Mouse (Mus musculus): Measurements from ENCODE around the gene Gm10842.
A peak's percentile ranks its signal among the peaks of the same experiment; 100 is the strongest.

Gm10842 gene

GRCm38 (mm10) chr11:105153068-105153833 is 6.6 kb downstream of the Gm10842 start:
- peak; percentile 71 to 81 for DNase-seq

DNA sequence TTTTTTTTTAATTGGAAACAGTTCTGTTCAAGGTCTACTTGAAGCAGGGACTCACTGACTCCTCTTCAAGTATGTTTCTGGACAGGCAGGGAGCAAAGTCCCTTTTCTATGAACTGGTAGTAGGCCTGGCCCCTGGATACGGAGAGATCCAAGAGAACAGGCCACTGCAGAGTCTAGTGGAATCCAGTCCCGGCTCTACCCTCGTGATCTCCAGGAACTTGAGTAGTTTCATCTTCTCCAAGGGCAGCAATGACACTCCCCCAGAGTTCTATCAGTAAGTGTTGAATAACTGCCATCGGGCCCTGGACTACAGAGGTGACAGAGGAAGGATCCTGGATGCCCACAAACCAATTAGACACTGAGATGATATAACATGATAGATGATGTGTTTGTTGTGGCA is 9.2 kb downstream of the Gm10842 start:
- DNase-seq = peak in 1 of 2 experiments; percentile 50

DNA sequence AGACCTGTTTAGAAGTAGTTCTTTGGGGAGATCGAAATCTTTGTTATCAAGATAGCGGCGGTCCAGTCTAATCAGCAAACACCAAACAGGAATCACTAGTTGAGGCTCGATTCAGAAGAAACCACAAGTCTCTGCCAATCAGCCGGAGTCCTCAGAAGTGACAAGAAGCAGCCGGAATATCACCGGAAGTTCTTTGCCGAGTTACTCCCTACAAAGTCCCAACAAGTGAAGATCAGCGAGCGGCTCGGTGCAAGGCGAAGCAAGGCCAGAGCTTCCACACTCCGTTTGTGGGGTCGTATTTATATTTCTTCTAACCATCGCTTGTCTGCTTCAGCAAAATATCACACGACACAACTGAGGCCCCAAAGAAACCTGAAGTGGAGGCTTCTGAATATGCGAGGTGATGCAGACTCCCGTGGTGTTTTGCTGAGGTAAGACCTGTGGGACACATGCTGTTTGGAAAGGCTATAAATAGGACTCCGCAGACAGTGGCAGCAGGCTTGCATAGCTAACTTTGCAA is 10.1 kb downstream of the Gm10842 start:
- DNase-seq = peak in 1 of 2 experiments; percentile 18

DNA sequence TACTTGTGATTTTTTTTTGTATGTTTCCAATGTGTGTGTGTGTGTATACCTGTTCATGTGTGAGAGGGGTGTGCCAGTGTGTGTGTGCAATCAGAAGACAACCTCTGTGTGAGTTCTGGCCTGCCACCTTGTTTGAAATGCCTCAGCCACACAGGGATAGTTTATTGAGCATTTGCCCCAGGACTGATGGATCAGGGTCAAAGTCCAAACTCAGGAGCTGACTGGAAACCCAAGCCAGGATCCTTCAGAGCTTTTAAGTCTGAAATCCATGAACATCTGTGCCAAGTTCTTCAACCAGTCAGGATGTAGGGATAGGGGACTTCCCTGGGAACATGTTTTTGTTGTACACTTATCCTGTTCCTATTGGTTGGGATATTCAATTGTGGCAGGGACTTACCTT is 11.4 kb downstream of the Gm10842 start:
- no peak for DNase-seq

DNA sequence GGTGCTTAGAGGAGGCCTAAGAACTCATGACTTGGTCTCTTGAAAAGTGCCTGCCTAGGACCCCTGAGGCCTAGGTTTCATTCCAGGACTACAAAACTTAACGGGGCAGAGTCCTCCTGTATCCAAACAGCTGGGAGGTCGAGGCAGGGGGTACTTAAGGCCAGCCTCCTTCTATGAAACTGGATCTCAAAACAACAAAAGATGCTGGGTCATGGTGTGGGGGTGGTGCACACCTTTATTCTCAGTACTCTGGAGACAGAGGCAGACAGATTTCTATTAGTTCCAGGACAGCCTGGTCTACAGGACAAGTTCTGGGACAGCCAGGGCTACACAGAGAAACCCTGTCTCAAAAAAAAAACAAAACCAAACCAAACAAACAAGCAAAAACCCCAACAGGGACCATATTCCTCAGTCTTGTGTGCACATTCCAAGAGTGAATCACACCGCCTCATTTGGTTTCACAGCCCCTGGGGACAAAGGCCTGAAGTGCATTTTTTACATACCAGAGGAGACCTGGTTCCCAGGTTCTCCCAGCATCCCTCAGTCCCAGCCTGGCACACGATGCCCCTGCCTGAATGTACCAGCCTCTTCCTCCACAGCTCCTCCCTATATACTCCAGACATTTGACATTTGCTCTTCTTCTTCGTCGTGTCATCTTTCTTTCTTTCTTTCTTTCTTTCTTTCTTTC is 13.1 kb downstream of the Gm10842 start:
- no peak for DNase-seq

DNA sequence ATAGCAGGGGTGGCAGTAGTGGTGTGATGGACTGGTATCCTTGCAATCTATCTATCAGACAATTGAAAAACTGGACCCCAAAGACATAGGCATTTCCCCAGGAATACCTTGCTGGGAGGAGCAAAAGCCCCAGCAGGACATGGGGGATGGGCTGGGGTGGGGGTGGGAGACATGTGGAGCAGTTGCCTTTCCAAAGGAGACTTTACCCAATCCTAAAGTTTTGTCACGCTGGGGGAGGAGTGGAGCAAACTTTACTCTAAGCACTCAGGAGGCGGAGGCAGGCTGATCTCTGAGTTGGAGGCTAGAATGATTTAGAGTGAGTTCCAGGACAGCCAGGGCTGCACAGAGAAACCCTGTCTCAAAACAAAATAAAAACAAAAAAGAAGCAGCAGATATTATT is 14.7 kb downstream of the Gm10842 start:
- DNase-seq = no peak

- no peak for DNase-seq
These were observed 18.1 kb downstream of the Gm10842 start for GRCm38 (mm10) chr11:105164516-105165510.

DNA sequence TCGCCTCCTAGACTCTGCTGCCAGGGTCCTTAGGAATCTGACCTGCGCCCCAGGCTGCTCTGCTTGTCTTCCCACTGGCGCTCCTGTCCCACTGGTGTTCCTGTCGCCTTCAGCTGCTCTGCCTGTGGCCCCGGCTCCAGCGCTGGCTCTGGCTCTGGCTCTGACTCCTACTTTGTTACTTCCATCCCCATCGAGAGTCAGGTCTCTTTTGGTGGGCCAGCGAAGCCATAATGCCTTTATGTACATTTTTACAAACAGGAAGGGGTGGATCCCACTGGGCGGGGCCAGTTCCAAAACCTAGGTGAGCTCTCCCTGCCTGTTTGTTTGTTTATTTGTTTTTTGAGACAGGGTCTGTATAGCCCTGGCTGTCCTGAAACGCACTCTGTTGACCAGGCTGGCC is 20.1 kb downstream of the Gm10842 start:
- no peak for DNase-seq

- no peak for DNase-seq
These were observed 31.8 kb downstream of the Gm10842 start, which contains the start of gene Tlk2 for GRCm38 (mm10) chr11:105178516-105178915. Tlk2 (plus strand) TSS chr11:105178807.

- peak; percentile 13 to 35 for DNase-seq
These were observed 32.8 kb downstream of the Gm10842 start for GRCm38 (mm10) chr11:105179523-105179922.

DNA sequence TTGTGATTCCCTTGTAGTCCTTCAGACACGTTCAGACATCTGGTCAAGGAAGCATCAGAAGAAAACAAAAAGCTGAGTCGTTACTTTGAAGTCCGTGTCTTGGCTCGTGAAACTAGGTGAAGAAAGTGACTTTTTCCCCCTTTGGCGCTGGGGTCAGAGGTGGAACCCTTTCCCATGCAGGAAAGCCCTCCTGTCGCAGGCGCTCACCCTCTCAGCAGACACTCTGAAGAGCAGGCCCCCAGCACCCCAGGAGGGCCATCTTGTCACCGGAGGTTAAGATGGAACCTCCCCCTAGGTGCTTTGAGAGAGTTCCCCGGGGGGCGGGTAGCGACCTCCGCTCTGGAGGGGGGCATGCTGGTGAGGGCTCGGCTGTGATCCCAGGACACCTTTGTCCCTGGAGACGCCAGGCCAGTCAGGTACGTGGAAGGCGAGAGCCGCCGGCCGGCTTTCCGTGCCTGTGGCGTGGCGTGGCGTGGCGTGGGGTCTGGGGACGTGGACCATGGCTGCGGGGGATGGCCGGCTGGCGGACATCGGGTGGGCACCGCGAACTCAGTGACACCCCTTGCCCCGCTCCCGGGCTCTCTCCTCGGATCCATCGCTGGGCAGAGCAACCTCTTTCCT is 33.9 kb downstream of the Gm10842 start:
- DNase-seq = peak; percentile 54 to 67

- peak; percentile 97 for DNase-seq
These were observed 34.5 kb downstream of the Gm10842 start for GRCm38 (mm10) chr11:105181126-105181637.

- peak; percentile 62 to 77 for DNase-seq
These were observed 35.2 kb downstream of the Gm10842 start for GRCm38 (mm10) chr11:105181689-105182460.

DNA sequence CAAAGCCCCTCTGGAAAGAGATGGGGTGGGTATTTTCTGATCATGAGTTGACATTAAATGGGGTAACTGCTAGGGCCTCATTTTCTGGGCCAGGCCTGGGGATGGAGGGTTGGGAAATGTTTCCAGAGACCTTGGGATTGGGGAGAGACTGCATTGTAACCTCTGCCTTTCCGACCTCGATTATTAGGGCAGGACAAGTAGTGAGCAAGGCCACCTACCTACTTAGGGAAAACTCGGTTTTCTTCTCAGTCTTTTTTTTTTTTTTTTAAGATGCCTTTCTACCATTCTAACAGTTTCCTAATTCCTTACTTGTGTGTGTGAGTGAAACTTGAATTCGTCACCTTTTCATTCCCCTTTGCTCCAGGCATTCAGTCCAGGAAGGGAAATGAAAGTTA is 35.8 kb downstream of the Gm10842 start:
- DNase-seq = no peak

GRCm38 (mm10) chr11:105184678-105185077 is 38.0 kb downstream of the Gm10842 start:
- peak in 1 of 2 experiments; percentile 27 for DNase-seq

GRCm38 (mm10) chr11:105192186-105192585 is 45.5 kb downstream of the Gm10842 start:
- DNase-seq = no peak

Measured in kidney, postnatal 4 days (tissue).